Mouse (Mus musculus): Measurements from ENCODE around the gene Shcbp1l. TPM values are rescaled to one million over a fixed set of nuclear protein-coding genes. Genes with fewer than 3 reads are reported as not detected.
"Not testable (repeated sequence)": the region's sequence is repeated elsewhere in the genome, so short reads cannot be mapped to it uniquely, and the experiment has no call there.

Shcbp1l gene
- polyA plus RNA-seq, 1 experiment from 2014 or later: 0.20 TPM

DNA sequence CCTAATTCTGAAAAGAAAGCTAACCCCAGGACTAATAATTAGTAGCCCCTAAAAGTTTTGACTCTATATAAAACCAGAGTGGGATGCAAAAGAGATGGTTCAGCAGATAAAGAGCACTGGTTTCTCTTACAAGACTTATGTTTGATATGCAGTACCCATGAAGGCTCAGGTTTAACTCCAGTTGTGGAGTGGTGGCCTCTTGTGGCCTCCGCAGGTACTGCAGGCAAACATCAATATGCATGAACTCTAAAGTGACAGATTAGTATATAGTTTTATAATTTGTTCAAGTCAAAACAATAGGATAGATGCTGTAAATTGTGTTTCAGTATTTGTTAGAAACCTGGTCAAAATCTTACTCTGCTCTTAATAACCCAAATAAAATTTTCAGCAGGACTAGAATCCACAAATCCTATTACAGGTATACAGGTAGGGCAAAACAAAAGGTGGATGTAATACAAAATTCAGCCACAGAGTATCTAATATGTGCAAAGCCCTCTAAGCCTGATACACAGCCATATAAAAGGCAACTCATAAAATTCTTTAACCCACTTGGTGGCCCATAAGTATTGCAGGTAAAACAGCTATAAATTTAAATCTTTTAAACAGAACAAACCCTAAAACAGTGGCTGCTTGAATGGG, 55.5 kb downstream of the Shcbp1l start:
- Histone ChIP-seq H3K36me3 (peaks cover 74% of the 10 kb centered on the region), H3K4me1 (peaks cover 7% of the 10 kb centered on the region; the same call in 1 of the 2 replicates), H3K27ac (no peak overlapping the region), H3K4me3 (no peak overlapping the region), H3K9me3 (no peaks in the 10 kb centered on the region), H3K27me3 (ENCODE audit: insufficient read depth, poor library complexity, severe bottlenecking) (no peaks in the 10 kb centered on the region)
- DNase-seq (ENCODE audit: low spot score): no peak
- WGBS: 64% methylated on average over 1 of the region's 1 CpGs

DNA sequence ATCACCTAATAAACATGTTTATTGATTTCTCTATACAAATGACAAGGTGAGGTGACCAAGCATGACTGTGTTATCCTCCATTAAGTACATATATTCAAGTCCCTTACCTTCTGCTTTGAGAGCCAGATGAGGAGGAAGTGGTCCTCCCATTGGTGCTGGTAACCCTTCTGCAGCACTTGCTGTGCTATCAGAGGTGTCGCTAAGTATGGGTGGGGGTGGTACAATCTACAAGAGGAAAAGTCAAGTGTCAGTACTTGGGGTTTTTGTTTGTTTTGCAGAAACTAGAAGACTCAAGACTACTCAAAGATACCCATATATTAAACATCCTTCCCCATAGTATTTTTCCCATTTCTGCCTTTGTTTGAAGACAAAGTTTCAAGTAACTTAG, 56.1 kb downstream of the Shcbp1l start:
- Histone ChIP-seq H3K4me3 (no peak overlapping the region), H3K27ac (no peak overlapping the region), H3K36me3 (peaks cover 69% of the 10 kb centered on the region), H3K4me1 (peaks cover 8% of the 10 kb centered on the region; the same call in 1 of the 2 replicates), H3K9me3 (no peaks in the 10 kb centered on the region), H3K27me3 (ENCODE audit: insufficient read depth, poor library complexity, severe bottlenecking) (no peaks in the 10 kb centered on the region)
- 41% methylated on average over 1 of the region's 1 CpGs for WGBS
- DNase-seq (ENCODE audit: low spot score): no peak

DNA sequence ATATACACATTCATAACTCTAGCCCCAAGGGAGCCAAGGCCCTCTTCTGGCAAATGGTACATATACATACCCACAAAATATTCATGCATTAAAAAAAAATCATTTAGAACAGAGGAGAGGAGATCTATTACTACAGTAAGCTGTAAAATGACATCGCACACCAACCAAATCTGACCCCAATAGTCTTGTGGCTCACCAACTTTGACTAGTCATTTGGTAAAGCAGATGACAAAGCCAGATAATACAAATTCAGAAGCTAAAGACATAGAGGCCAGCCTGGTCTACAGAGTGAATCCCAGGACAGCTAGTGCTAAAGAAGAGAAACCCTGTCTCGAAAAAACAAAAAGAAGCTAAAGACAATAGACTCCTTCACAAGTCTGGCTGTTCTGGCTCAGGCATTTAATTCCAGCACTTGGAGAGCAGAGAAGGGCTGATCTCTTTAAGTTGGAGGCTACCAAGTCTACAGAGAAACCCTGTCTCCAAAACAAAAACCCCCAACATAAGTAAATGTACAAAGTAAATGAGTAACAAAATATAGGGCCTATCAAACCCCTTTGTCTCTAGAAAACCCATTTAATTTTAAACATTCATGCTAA, 60.3 kb downstream of the Shcbp1l start:
- H3K36me3 ChIP-seq: peaks cover 30% of the 10 kb centered on the region
- no peaks in the 10 kb centered on the region for H3K9me3 ChIP-seq
- no peak for DNase-seq (ENCODE audit: low spot score)
- 70% methylated on average over 2 of the region's 2 CpGs for WGBS
- H3K4me3 ChIP-seq: peak overlapping the region; percentile 100
- H3K4me1 ChIP-seq: peaks cover 8% of the 10 kb centered on the region; the same call in 1 of the 2 replicates
- no peaks in the 10 kb centered on the region for H3K27me3 ChIP-seq (ENCODE audit: insufficient read depth, poor library complexity, severe bottlenecking)
- no peak overlapping the region for H3K27ac ChIP-seq

DNA sequence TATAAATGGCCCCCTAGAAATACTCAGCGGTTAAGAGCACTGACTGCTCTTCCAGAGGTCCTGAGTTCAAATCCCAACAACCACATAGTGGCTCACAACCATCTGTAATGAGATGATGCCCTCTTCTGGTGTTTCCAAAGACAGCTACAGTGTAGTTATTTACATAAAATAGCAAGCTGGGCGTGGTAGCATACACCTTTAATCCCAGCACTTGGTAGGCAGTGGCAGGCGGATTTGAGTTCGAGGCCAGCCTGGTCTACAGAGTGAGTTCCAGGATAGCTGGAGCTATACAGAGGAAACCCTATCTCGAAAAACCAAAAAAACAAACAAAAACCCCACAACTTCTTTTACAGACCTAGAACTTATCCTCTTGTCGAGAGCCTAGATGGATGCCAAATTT, 61.2 kb downstream of the Shcbp1l start:
- WGBS: 11% methylated on average over 6 of the region's 6 CpGs
- Histone ChIP-seq H3K4me3 (peak overlapping the region; percentile 100), H3K36me3 (peaks cover 22% of the 10 kb centered on the region)
- not testable (repeated sequence) for H3K4me1 ChIP-seq; H3K9me3 ChIP-seq; DNase-seq (ENCODE audit: low spot score); H3K27me3 ChIP-seq (ENCODE audit: insufficient read depth, poor library complexity, severe bottlenecking); H3K27ac ChIP-seq

DNA sequence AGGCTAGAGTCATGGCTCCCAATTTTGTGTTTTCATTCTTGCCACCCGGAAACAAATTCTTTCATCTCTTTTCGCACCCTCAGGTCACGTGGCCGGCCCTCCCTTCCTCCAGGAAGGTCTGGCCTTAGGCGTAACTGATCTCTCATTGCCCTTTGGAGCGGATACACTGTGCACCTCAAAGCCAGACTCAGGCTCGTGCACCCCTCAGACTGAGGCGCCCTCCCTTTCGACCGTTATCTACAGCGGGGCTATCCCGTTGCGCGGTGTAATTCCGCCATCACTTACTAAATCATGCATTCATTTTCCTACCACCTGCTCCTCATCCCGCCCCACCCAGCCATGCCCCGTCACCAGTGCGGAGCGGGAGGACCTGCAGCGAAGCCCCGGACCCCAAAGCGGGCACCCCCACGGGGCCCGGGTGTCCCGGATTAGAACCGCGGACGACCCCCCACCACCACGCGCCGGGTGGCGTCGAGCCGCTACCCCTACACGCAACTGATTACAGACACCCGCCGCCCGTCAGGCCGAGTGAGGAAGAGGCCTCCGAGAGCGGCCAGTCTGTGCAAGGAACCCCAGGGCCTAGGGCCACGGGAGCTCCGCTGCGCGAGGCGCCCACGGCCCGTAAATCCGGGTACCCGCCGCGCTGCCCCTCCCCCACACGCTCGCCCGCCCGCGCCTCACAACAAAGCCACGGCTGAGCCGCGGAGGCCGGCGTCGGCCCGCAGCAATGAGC, 62.0 kb downstream of the Shcbp1l start:
- peaks cover 8% of the 10 kb centered on the region; the same call in 1 of the 2 replicates for H3K4me1 ChIP-seq
- under 1% methylated on average over 63 of the region's 64 CpGs for WGBS
- no peaks in the 10 kb centered on the region for H3K27me3 ChIP-seq (ENCODE audit: insufficient read depth, poor library complexity, severe bottlenecking)
- peaks cover 14% of the 10 kb centered on the region for H3K36me3 ChIP-seq
- peak overlapping the region; percentile 100 for H3K4me3 ChIP-seq
- H3K27ac ChIP-seq: peak overlapping the region; percentile 97
- DNase-seq (ENCODE audit: low spot score): peak; percentile 89
- no peaks in the 10 kb centered on the region for H3K9me3 ChIP-seq

DNA sequence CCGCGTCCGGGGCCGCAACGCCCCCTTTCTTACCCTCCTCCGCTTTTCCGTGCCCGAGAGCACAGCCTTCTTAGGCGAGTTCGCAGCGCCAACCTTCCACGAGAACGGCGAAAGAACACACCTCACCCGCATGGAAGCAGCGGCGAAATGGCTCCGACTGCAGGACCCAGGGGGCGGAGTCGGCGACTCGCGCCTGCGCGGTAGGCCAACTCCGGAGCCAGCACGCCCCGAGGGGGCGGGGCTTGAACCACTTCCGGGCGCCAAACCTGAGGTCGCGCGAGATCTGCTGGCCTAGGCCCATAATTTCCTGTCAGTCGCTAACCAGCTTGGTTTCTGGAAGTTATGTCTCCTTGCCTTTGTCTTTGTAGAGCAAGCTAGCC, 62.5 kb downstream of the Shcbp1l start, which contains the start of gene Dhx9:
Gene Dhx9, minus strand, starts transcription at position 161 of the 380 bp plus-strand sequence.
- H3K4me3 ChIP-seq: peak within 1 kb of the TSS; percentile 100

DNA sequence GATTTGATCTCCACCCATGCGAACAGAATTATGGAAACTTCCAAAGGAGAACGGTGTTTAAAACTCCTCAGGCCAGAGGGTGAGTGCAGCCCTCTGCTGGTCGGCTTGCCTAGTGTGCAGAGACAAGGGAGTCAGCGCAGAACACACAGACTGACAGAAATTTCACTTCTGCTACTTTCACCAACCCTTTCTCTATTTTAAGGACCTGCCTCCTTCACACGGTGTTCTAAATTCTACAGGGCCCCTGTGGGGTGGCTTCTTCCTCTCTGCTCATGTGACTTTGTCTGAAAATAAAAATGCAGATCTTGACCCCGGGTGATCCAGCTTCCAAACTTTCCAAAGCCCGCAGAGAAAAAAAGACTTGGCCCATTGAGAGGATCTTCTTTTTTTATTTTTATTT, 64.2 kb downstream of the Shcbp1l start:
- Histone ChIP-seq H3K36me3 (no peaks in the 10 kb centered on the region), H3K4me3 (no peak overlapping the region), H3K4me1 (peaks cover 12% of the 10 kb centered on the region; the same call in 1 of the 2 replicates), H3K9me3 (no peaks in the 10 kb centered on the region), H3K27me3 (ENCODE audit: insufficient read depth, poor library complexity, severe bottlenecking) (no peaks in the 10 kb centered on the region), H3K27ac (no peak overlapping the region)
- DNase-seq (ENCODE audit: low spot score): no peak
- 47% methylated on average over 7 of the region's 7 CpGs for WGBS

More for the DNA sequence above, 62.5 kb downstream of the Shcbp1l start, which contains the start of gene Dhx9:
- Histone ChIP-seq H3K9me3 (no peaks in the 10 kb centered on the region), H3K27ac (peak within 1 kb of the TSS; percentile 97), H3K27me3 (ENCODE audit: insufficient read depth, poor library complexity, severe bottlenecking) (no peaks in the 10 kb centered on the region), H3K36me3 (peaks cover 8% of the 10 kb centered on the region), H3K4me1 (peaks cover 8% of the 10 kb centered on the region; the same call in 1 of the 2 replicates)
- DNase-seq (ENCODE audit: low spot score): peak; percentile 97
- WGBS: under 1% methylated on average over 35 of the region's 35 CpGs

DNA sequence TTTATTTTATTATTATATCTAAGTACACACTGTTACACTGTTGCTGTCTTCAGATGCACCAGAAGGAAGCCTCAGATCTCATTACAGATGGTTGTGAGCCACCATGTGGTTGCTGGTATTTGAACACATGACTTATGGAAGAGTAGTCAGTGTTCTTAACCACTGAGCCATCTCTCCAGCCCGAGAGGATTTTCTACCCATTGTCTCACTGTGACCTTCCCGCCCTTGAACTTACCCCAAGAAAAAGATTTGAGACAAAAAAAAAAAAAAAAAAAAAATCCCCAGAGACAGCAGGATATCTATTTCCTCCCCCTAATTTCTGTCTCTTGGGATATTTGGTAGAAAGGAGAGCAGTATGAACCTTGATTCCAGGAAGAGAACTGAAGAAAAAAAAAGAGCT, 64.6 kb downstream of the Shcbp1l start:
- no peaks in the 10 kb centered on the region for H3K9me3 ChIP-seq
- no peak overlapping the region for H3K27ac ChIP-seq
- 51% methylated on average over 2 of the region's 2 CpGs for WGBS
- H3K4me1 ChIP-seq: peaks cover 12% of the 10 kb centered on the region; the same call in 1 of the 2 replicates
- H3K36me3 ChIP-seq: no peaks in the 10 kb centered on the region
- no peak overlapping the region for H3K4me3 ChIP-seq
- no peak for DNase-seq (ENCODE audit: low spot score)
- H3K27me3 ChIP-seq (ENCODE audit: insufficient read depth, poor library complexity, severe bottlenecking): no peaks in the 10 kb centered on the region

DNA sequence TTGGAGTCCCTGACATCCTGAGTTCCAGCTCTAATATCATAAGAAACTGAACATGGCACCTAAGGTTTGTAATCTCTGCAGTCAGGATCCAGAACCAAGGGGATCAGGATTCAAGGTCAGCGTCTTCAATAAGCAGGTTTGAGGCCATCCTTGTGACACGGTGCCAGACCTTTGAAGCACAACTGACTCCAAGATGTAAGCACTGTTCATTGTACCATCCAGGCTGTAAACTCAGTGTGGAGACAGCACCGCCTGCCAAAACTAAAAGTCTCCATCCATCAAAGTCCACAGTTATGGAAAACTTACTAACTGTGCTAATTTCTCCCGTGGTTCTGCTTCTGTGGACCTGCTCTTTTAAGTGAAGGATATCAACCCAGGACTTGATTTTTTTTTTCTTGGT, 65.0 kb downstream of the Shcbp1l start:
- Histone ChIP-seq H3K9me3 (no peaks in the 10 kb centered on the region), H3K36me3 (no peaks in the 10 kb centered on the region), H3K27ac (no peak overlapping the region), H3K27me3 (ENCODE audit: insufficient read depth, poor library complexity, severe bottlenecking) (no peaks in the 10 kb centered on the region), H3K4me1 (peaks cover 10% of the 10 kb centered on the region; the same call in 1 of the 2 replicates), H3K4me3 (no peak overlapping the region)
- no peak for DNase-seq (ENCODE audit: low spot score)
- 80% methylated on average over 4 of the region's 4 CpGs for WGBS

DNA sequence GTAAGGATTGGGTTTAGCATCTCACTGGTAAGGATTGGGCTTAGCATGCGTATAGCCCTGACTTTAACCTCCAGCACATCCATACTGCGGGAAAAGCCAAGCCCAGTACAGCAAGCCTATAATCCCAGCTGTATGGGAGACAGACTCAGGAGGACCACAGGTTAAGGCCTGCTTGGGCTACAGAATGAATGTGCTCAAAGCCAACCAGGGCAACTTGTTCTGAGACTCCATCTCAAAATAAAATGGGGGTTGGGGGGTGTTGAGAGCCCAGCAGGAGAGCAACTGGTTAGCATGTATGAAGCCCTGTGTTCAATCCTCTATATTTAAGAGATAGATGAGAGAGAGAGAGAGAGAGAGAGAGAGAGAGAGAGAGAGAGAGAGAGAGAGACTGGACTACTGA, 66.4 kb downstream of the Shcbp1l start:
- no peaks in the 10 kb centered on the region for H3K27me3 ChIP-seq (ENCODE audit: insufficient read depth, poor library complexity, severe bottlenecking)

DNA sequence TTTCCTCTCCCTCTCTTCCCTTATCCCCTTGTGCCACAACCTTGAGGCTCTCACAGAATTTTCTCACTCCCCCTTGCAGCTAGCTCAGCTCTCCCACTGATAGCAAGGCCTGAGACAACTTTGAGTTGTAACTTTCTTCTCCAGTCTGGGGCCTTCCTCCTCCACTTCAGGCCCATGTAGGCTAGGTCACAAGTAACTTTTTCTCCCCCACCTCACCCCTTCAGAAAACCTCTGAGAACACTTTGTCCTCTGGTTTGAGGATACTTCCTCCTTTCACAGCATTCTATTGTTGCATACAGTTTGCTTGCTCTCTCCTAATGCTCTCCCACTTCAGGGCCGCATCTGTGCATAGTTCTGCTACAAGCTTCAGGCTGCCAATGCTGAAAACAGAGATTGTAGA, 66.9 kb downstream of the Shcbp1l start:
- 90% methylated on average over 1 of the region's 1 CpGs for WGBS
- H3K36me3 ChIP-seq: no peaks in the 10 kb centered on the region

More for the DNA sequence above, 66.4 kb downstream of the Shcbp1l start:
- 88% methylated on average over 2 of the region's 2 CpGs for WGBS
- Histone ChIP-seq H3K27ac (no peak overlapping the region), H3K4me3 (no peak overlapping the region), H3K9me3 (no peaks in the 10 kb centered on the region), H3K36me3 (no peaks in the 10 kb centered on the region), H3K4me1 (0 out of 2 replicates have a peak, but pooled peaks cover 4% of the 10 kb centered on the region)
- DNase-seq (ENCODE audit: low spot score): no peak

DNA sequence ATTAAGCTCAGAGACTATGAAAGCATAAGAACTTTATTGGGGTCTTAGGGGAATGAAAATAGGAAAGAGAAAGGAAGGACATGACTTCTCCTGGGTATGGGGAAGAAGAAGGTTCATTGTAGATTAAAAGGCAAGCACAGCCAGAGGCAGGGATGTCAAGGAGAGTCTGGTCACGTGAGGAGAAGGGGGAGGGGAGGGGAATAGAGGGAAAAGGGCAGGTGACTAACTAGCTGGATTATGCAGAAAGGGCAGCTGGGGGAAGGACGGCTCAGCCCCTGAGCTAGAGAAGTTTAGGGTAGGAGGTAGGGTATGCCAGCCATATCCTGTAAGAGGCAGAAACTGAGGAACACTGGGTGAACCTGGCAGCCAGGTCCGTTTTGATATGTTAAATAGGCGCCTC, 68.4 kb downstream of the Shcbp1l start:
- WGBS: 21% methylated on average over 4 of the region's 4 CpGs
- Histone ChIP-seq H3K4me3 (no peak overlapping the region), H3K9me3 (no peaks in the 10 kb centered on the region), H3K27ac (no peak overlapping the region), H3K36me3 (no peaks in the 10 kb centered on the region), H3K4me1 (0 out of 2 replicates have a peak, but pooled peaks cover 4% of the 10 kb centered on the region), H3K27me3 (ENCODE audit: insufficient read depth, poor library complexity, severe bottlenecking) (no peaks in the 10 kb centered on the region)
- no peak for DNase-seq (ENCODE audit: low spot score)

More for the DNA sequence above, 66.9 kb downstream of the Shcbp1l start:
- Histone ChIP-seq H3K27ac (no peak overlapping the region), H3K4me1 (0 out of 2 replicates have a peak, but pooled peaks cover 4% of the 10 kb centered on the region), H3K27me3 (ENCODE audit: insufficient read depth, poor library complexity, severe bottlenecking) (no peaks in the 10 kb centered on the region), H3K4me3 (no peak overlapping the region), H3K9me3 (no peaks in the 10 kb centered on the region)
- no peak for DNase-seq (ENCODE audit: low spot score)

DNA sequence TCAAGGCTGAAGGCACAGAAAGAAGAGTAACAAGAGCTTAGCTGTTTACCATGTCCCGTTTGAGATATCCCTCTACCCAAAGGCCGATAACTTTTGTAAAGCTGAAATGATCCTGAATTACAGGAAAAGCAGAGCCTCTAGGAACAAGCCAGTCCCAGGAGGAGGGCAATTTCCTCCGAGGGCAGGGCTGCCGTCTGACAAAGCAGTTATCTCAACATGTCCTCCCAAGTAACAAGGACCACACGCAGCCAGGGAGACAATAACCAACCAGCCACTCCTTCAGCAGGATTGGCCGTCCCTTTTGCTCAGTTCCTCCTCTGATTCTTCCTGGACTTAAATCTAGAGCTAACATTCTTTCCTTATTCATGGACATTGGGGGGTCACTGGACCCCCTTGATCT, 69.0 kb downstream of the Shcbp1l start:
- no peaks in the 10 kb centered on the region for H3K36me3 ChIP-seq
- H3K9me3 ChIP-seq: no peaks in the 10 kb centered on the region
- H3K27me3 ChIP-seq (ENCODE audit: insufficient read depth, poor library complexity, severe bottlenecking): no peaks in the 10 kb centered on the region
- DNase-seq (ENCODE audit: low spot score): no peak
- H3K27ac ChIP-seq: no peak overlapping the region
- no peak overlapping the region for H3K4me3 ChIP-seq
- 31% methylated on average over 6 of the region's 6 CpGs for WGBS
- 0 out of 2 replicates have a peak, but pooled peaks cover 4% of the 10 kb centered on the region for H3K4me1 ChIP-seq
